Mouse (Mus musculus) small intestine, adult 10 weeks (tissue): ENCODE measurements around the gene Abcc4. TPM values are rescaled to one million over a fixed set of nuclear protein-coding genes. Genes with fewer than 3 reads are reported as not detected.

Source experiments
- polyA plus RNA-seq: library from polyadenylated mRNA; stranded (reverse); fragments of 350-450 nt; fragmentation: Illumina TruSeq; extraction: RNeasy Lipid Tissue Mini Kit (QIAGEN cat#74804); gene quantifications from one replicate; pipeline ENCODE4 v1.2.3, GENCODE M21; 2014; ENCODE audit warnings: low replicate concordance

Abcc4 gene
- polyA plus RNA-seq = 1.7 TPM

DNA sequence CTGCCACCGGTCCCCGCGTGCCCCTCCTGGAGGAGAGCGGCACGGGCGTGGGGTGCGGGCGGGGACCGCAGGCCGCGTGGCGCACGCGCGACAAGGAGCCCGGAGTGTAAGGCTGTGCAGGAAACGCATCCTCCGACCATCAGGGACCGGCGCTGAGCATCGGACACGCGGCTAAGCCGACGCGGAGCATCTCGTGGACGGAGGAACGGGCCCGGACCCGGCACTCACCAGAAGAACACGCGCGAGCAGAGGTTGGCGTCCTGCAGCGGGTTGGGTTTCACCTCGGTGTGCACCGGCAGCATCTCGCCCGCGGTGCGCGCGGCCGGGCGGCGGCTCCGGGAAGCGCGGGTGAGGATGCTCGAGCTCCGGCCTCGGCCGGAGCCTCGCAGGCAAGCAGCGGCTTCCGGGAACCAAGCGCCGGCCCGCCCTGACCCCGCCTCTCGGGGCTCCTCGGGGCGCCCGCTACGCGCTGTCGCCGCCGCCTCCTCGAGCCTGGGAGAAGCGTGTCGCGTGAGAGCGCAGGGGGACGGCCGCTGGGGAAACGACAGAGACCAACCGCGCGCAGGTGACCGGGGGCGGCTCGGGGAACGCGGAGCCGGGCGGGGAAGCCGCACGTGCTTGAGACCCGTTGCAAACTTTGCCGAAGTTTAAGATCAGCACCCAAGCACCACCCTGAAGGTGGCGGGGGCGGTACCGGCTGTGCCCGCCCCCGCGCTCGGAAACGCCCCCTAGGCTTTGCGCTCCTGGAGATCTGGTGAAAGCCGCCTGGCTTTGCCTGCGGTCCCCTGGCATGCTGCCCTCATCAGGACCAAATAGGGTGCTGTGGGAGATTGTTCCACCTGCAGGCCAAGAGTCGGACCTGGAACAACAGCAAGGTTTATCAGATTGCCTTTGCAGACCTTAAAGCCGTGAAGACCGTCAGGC, at the start of gene Abcc4:
Gene Abcc4 (minus strand): TSS at position 412 of the 924 bp plus-strand sequence.

Other genes starting within 250 kb of the Abcc4 start
- 2.5 TPM for gene Cldn10, start 81.7 kb upstream of the Abcc4 start, polyA plus RNA-seq
- 3.2 TPM for gene Dzip1, start 219.2 kb upstream of the Abcc4 start, polyA plus RNA-seq
- gene Dnajc3, start 231.8 kb upstream of the Abcc4 start, polyA plus RNA-seq = 118 TPM